ENCODE assay signal across 22 mouse cellular contexts in genomic region chr6:46675081-46675480, GRCm38 (mm10).
DNase-seq lines count a peak whose midpoint lies in the region; ATAC-seq and TF ChIP-seq lines count a peak whose summit lies in the region.
"Had no signal": no experiment of that assay in that cellular context is flagged by ENCODE, and none has a peak within 500 bp of the region (broad histone marks: within the 10 kb centered on the region; RNA-seq: fewer than 3 reads in every experiment).

No protein-coding gene starts in this region.

- no peak for TF ChIP-seq CTCF in midbrain, postnatal 0 days (IDR thresholded peaks at IDR 0.05)
- no peak for TF ChIP-seq CTCF in brain, embryonic 14.5 days (IDR thresholded peaks at IDR 0.05; ENCODE audit: borderline replicate concordance, extremely low read depth, insufficient read depth, insufficient read length)

- no peak for TF ChIP-seq POLR2A in brain, embryonic 14.5 days (IDR thresholded peaks at IDR 0.05; ENCODE audit: borderline replicate concordance, extremely low read depth, insufficient read depth, insufficient read length, poor library complexity, severe bottlenecking)

- ATAC-seq in hindbrain, embryonic 14.5 days (ENCODE audit: low FRiP score): no peak
- no peak for ATAC-seq in hindbrain, embryonic 11.5 days (ENCODE audit: low FRiP score)
- ATAC-seq in midbrain, postnatal 0 days (ENCODE audit: low FRiP score): no peak
- no peak for ATAC-seq in midbrain, embryonic 15.5 days (replicated peaks)
- ATAC-seq: forebrain, embryonic 16.5 days; inflammation-experienced regulatory T-cells, adult 6 months; intestine, postnatal 0 days had no signal

- whole genome bisulfite sequencing in hindbrain, embryonic 14.5 days: 79% methylated on average over 2 of the region's 2 CpGs
- 83% methylated on average over 2 of the region's 2 CpGs for WGBS in hindbrain, embryonic 11.5 days
- 73% methylated on average over 2 of the region's 2 CpGs for WGBS in midbrain, postnatal 0 days
- 74% methylated on average over 2 of the region's 2 CpGs for WGBS in midbrain, embryonic 15.5 days

- no peaks in the 10 kb centered on the region for H3K36me3 ChIP-seq in hindbrain, embryonic 14.5 days (replicated peaks; ENCODE audit: control insufficient read depth, insufficient read depth)
- H3K36me3 ChIP-seq in hindbrain, embryonic 11.5 days (ENCODE audit: control insufficient read depth, insufficient read depth, low read length): no peaks in the 10 kb centered on the region
- H3K36me3 ChIP-seq in midbrain, postnatal 0 days (ENCODE audit: insufficient read depth, low read length): no peaks in the 10 kb centered on the region
- H3K36me3 ChIP-seq in midbrain, embryonic 15.5 days (replicated peaks): no peaks in the 10 kb centered on the region
- H3K36me3 ChIP-seq: embryonic facial prominence, embryonic 15.5 days; heart, embryonic 12.5 days; hindbrain, embryonic 10.5 days had no signal

- H3K9ac ChIP-seq in hindbrain, embryonic 14.5 days: no peak overlapping the region
- H3K9ac ChIP-seq in hindbrain, embryonic 11.5 days (ENCODE audit: low read depth, low read length): no peak overlapping the region
- H3K9ac ChIP-seq in midbrain, postnatal 0 days (replicated peaks; ENCODE audit: low read length, poor library complexity, severe bottlenecking): no peak overlapping the region
- no peak overlapping the region for H3K9ac ChIP-seq in midbrain, embryonic 15.5 days
- H3K9ac ChIP-seq: embryonic facial prominence, embryonic 15.5 days; heart, embryonic 12.5 days had no signal

- no peaks in the 10 kb centered on the region for H3K4me1 ChIP-seq in hindbrain, embryonic 14.5 days (replicated peaks; ENCODE audit: control insufficient read depth, insufficient read depth, low read length)
- no peaks in the 10 kb centered on the region for H3K4me1 ChIP-seq in hindbrain, embryonic 11.5 days (replicated peaks; ENCODE audit: control insufficient read depth, insufficient read depth, low read length)
- H3K4me1 ChIP-seq in midbrain, postnatal 0 days (ENCODE audit: insufficient read depth, low read length): no peaks in the 10 kb centered on the region
- H3K4me1 ChIP-seq in midbrain, embryonic 15.5 days: no peaks in the 10 kb centered on the region
- H3K4me1 ChIP-seq: embryonic facial prominence, embryonic 15.5 days; heart, embryonic 12.5 days; hindbrain, embryonic 10.5 days had no signal

- H3K27ac ChIP-seq in hindbrain, embryonic 14.5 days: no peak overlapping the region
- H3K27ac ChIP-seq in hindbrain, embryonic 11.5 days (ENCODE audit: low read depth, low read length): no peak overlapping the region
- no peak overlapping the region for H3K27ac ChIP-seq in midbrain, postnatal 0 days (ENCODE audit: low read depth, low read length)
- no peak overlapping the region for H3K27ac ChIP-seq in midbrain, embryonic 15.5 days
- H3K27ac ChIP-seq: embryonic facial prominence, embryonic 15.5 days; gastrocnemius, adult 2 months; hindbrain, embryonic 10.5 days had no signal

- H3K4me3 ChIP-seq in hindbrain, embryonic 14.5 days (replicated peaks; ENCODE audit: low read length): no peak overlapping the region
- H3K4me3 ChIP-seq in hindbrain, embryonic 11.5 days (ENCODE audit: low read depth, low read length): no peak overlapping the region
- H3K4me3 ChIP-seq in midbrain, postnatal 0 days (ENCODE audit: low read depth, low read length): no peak overlapping the region
- H3K4me3 ChIP-seq in midbrain, embryonic 15.5 days: no peak overlapping the region
- H3K4me3 ChIP-seq: embryonic facial prominence, embryonic 15.5 days; erythroblast, embryonic 14.5 days; gastrocnemius, adult 2 months; heart, embryonic 12.5 days; hindbrain, embryonic 10.5 days had no signal

- peak; percentile 1 to 9 for DNase-seq in cerebellum, adult 18-20 months
- no peak for DNase-seq in cerebellum, postnatal 36 days
- peak; percentile 23 for DNase-seq in hindbrain, embryonic 14.5 days (ENCODE audit: low spot score)
- no peak for DNase-seq in hindbrain, embryonic 11.5 days (ENCODE audit: low spot score)
- peak; percentile 43 for DNase-seq in midbrain, postnatal 0 days (ENCODE audit: low spot score)
- DNase-seq in brain, embryonic 14.5 days (ENCODE audit: low read depth): peak; percentile 39
- no peak for DNase-seq in B cell, adult 2 months
- DNase-seq: adrenal gland, adult 2 months; adrenal gland, postnatal 25 days; cerebellum, adult 11-12 months; gastrocnemius, adult 2 months; gastrocnemius, postnatal 25 days; kidney, adult 8-10 months had no signal

- no peaks in the 10 kb centered on the region for H3K9me3 ChIP-seq in hindbrain, embryonic 14.5 days (ENCODE audit: control insufficient read depth, low read length)
- no peaks in the 10 kb centered on the region for H3K9me3 ChIP-seq in hindbrain, embryonic 11.5 days (ENCODE audit: control insufficient read depth, low read length)
- no peaks in the 10 kb centered on the region for H3K9me3 ChIP-seq in midbrain, postnatal 0 days (ENCODE audit: low read length)
- no peaks in the 10 kb centered on the region for H3K9me3 ChIP-seq in midbrain, embryonic 15.5 days
- H3K9me3 ChIP-seq: embryonic facial prominence, embryonic 15.5 days; heart, embryonic 12.5 days; hindbrain, embryonic 10.5 days had no signal

- H3K27me3 ChIP-seq in hindbrain, embryonic 14.5 days (ENCODE audit: control insufficient read depth, insufficient read depth, low read length): no peaks in the 10 kb centered on the region
- H3K27me3 ChIP-seq in hindbrain, embryonic 11.5 days (ENCODE audit: control insufficient read depth, insufficient read depth, low read length): no peaks in the 10 kb centered on the region
- no peaks in the 10 kb centered on the region for H3K27me3 ChIP-seq in midbrain, postnatal 0 days (ENCODE audit: insufficient read depth, low read length)
- H3K27me3 ChIP-seq in midbrain, embryonic 15.5 days (replicated peaks): no peaks in the 10 kb centered on the region
- H3K27me3 ChIP-seq: CH12.LX; embryonic facial prominence, embryonic 15.5 days; heart, embryonic 12.5 days had no signal

- H3K4me2 ChIP-seq in hindbrain, embryonic 14.5 days (replicated peaks): no peak overlapping the region
- H3K4me2 ChIP-seq in hindbrain, embryonic 11.5 days (replicated peaks; ENCODE audit: low read depth, low read length): no peak overlapping the region
- no peak overlapping the region for H3K4me2 ChIP-seq in midbrain, postnatal 0 days (ENCODE audit: low read depth, low read length, poor library complexity, severe bottlenecking)
- H3K4me2 ChIP-seq in midbrain, embryonic 15.5 days: no peak overlapping the region
- H3K4me2 ChIP-seq: embryonic facial prominence, embryonic 15.5 days; heart, embryonic 12.5 days had no signal

Comparison
In these comparisons a context has a peak if more than half of its experiments do, and no peak if none do; other contexts are left out.
1. DNase-seq: peak in cerebellum, adult 18-20 months (2 of 2), hindbrain, embryonic 14.5 days (single experiment), midbrain, postnatal 0 days (single experiment) and brain, embryonic 14.5 days (single experiment); none in cerebellum, postnatal 36 days (0 of 2), hindbrain, embryonic 11.5 days (single experiment) and B cell, adult 2 months (0 of 2).